Comparison of ENCODE assay signal across 16 mouse cellular contexts in genomic region chr4:24808316-24808715, GRCm38 (mm10).
"Had no signal": no experiment of that assay in that cellular context is flagged by ENCODE, and none has a peak within 500 bp of the region (broad histone marks: within the 10 kb centered on the region; RNA-seq: fewer than 3 reads in every experiment).

No protein-coding gene starts in this region.

- H3K9ac ChIP-seq: neural tube, embryonic 13.5 days; neural tube, embryonic 15.5 days; stomach, embryonic 15.5 days had no signal

- H3K36me3 ChIP-seq: neural tube, embryonic 13.5 days; neural tube, embryonic 15.5 days; stomach, embryonic 15.5 days had no signal

- H3K4me3 ChIP-seq: neural tube, embryonic 13.5 days; neural tube, embryonic 15.5 days; stomach, embryonic 15.5 days had no signal

- DNase-seq: retina, postnatal 1 day; right cerebral cortex, adult 18-20 months; right cerebral cortex, postnatal 14 days; right cerebral cortex, postnatal 25 days; right cerebral cortex, postnatal 4 days; spleen, adult 18-20 months; thymus, adult 18-20 months; thymus, adult 2 months; thymus, postnatal 14 days; thymus, postnatal 25 days; thymus, postnatal 36 days; thymus, postnatal 4 days had no signal

- H3K4me1 ChIP-seq: neural tube, embryonic 13.5 days; neural tube, embryonic 15.5 days; stomach, embryonic 15.5 days had no signal

- H3K27ac ChIP-seq: neural tube, embryonic 13.5 days; neural tube, embryonic 15.5 days; stomach, embryonic 15.5 days; stomach, postnatal 0 days had no signal

- H3K9me3 ChIP-seq: neural tube, embryonic 15.5 days had no signal

- H3K27me3 ChIP-seq: neural tube, embryonic 13.5 days; neural tube, embryonic 15.5 days; stomach, embryonic 15.5 days had no signal

- H3K4me2 ChIP-seq: neural tube, embryonic 13.5 days; neural tube, embryonic 15.5 days; stomach, embryonic 15.5 days had no signal
